Mouse (Mus musculus) kidney, postnatal 0 days (tissue): ENCODE results near the gene Prkca. TPM values are rescaled to one million over a fixed set of nuclear protein-coding genes. Genes with fewer than 3 reads are reported as not detected.

Source experiments
- ATAC-seq: fragments of 200-750 bp; cut with Nextera tagmentation; replicated peaks from 2 replicates; pipeline ENCODE4 v1.8.0; 2017; ENCODE audit warnings: low read depth, moderate number of reproducible peaks, moderate TSS enrichment, moderate library complexity; ENCODE audit not compliant: low FRiP score
- DNase-seq: peaks from one replicate; pipeline ENCODE4 v3.0.0-alpha.2; 2016; ENCODE audit warnings: low spot score
- H3K27ac ChIP-seq: fragments of 300-500 bp; sonication (generic); 2 replicates; pipeline ENCODE4 v1.5.1; 2014; ENCODE audit warnings: mild to moderate bottlenecking
- H3K27me3 ChIP-seq: fragments of 300-500 bp; sonication (generic); 2 replicates; pipeline ENCODE4 v1.6.1; 2014; ENCODE audit warnings: low read length, mixed read lengths; ENCODE audit not compliant: insufficient read depth
- H3K36me3 ChIP-seq: fragments of 300-500 bp; sonication (generic); 2 replicates; pipeline ENCODE4 v1.6.1; 2014; ENCODE audit warnings: low read length, mixed read lengths; ENCODE audit not compliant: insufficient read depth
- H3K4me1 ChIP-seq: fragments of 300-500 bp; sonication (generic); replicated peaks from 2 replicates; pipeline ENCODE4 v1.6.1; 2014; ENCODE audit warnings: antibody characterized with exemption, low read length, mixed read lengths; ENCODE audit not compliant: insufficient read depth
- H3K4me2 ChIP-seq: fragments of 300-500 bp; sonication (generic); 2 replicates; pipeline ENCODE4 v1.6.1; 2014; ENCODE audit warnings: mild to moderate bottlenecking, low read length, moderate library complexity, mixed read lengths
- H3K4me3 ChIP-seq: fragments of 300-500 bp; sonication (generic); replicated peaks from 2 replicates; pipeline ENCODE4 v1.5.1; 2014; ENCODE audit warnings: low read depth, low read length
- H3K9ac ChIP-seq: fragments of 300-500 bp; sonication (generic); 2 replicates; pipeline ENCODE4 v1.6.1; 2014; ENCODE audit warnings: low read depth, low read length
- H3K9me3 ChIP-seq: fragments of 300-500 bp; sonication (generic); replicated peaks from 2 replicates; pipeline ENCODE4 v1.6.1; 2016; ENCODE audit warnings: low read length, inconsistent platforms, mixed read lengths
- CTCF ChIP-seq: IDR thresholded peaks from 2 replicates; pipeline ENCODE4 v1.5.1; 2016; ENCODE audit warnings: antibody characterized with exemption, low read depth, mild to moderate bottlenecking, moderate library complexity
- WGBS: fragments of 180-500 bp; shearing (Covaris S2); extraction: QIAGEN DNeasy Blood & Tissue Kit; methylation state at CpG from one replicate; pipeline ENCODE4 v1.1.7; 2014; 5-methylcytosine and 5-hydroxymethylcytosine counted together
- polyA plus RNA-seq: library from polyadenylated mRNA; unstranded; fragments of >200 nt; fragmentation: Nextera tagmentation; extraction: Ambion mirVana; gene quantifications from 2 replicates; pipeline ENCODE4 v1.2.1, GENCODE M21; 2015

The Prkca gene
- polyA plus RNA-seq, 1 experiment from 2014 or later: 9.3 TPM

- WGBS: 54% methylated on average over 16 of the region's 16 CpGs
- Histone ChIP-seq H3K27ac (no peak overlapping the region), H3K4me2 (no peak overlapping the region), H3K36me3 (no peaks in the 10 kb centered on the region), H3K9ac (no peak overlapping the region), H3K4me3 (no peak overlapping the region), H3K4me1 (peaks cover 41% of the 10 kb centered on the region), H3K27me3 (no peaks in the 10 kb centered on the region), H3K9me3 (no peaks in the 10 kb centered on the region)
- ATAC-seq: no peak
- no peak for DNase-seq
- no peak for TF ChIP-seq CTCF
Observed at GRCm38 (mm10) chr11:108272601-108273414, 70.9 kb downstream of the Prkca start.

- Histone ChIP-seq H3K36me3 (no peaks in the 10 kb centered on the region), H3K4me1 (peaks cover 37% of the 10 kb centered on the region), H3K4me3 (no peak overlapping the region), H3K27ac (peak overlapping the region; percentile 50; the same call in 1 of the 2 replicates), H3K9me3 (no peaks in the 10 kb centered on the region), H3K9ac (no peak overlapping the region), H3K27me3 (no peaks in the 10 kb centered on the region), H3K4me2 (no peak overlapping the region)
- ATAC-seq (peak; percentile 58; the same call in 1 of the 2 replicates), DNase-seq (peak; percentile 38)
- WGBS: 27% methylated on average over 8 of the region's 8 CpGs
- TF ChIP-seq CTCF: no peak
Observed at GRCm38 (mm10) chr11:108271305-108271704, 72.4 kb downstream of the Prkca start.

GRCm38 (mm10) chr11:108269516-108269915, 74.2 kb downstream of the Prkca start:
- no peak overlapping the region for H3K9ac ChIP-seq
- no peaks in the 10 kb centered on the region for H3K9me3 ChIP-seq
- ATAC-seq (no peak), DNase-seq (no peak)
- peak overlapping the region; percentile 2; the same call in 1 of the 2 replicates for H3K27ac ChIP-seq
- H3K4me1 ChIP-seq: peaks cover 37% of the 10 kb centered on the region
- TF ChIP-seq CTCF: no peak
- H3K4me2 ChIP-seq: no peak overlapping the region
- 60% methylated on average over 7 of the region's 7 CpGs for WGBS
- H3K27me3 ChIP-seq: no peaks in the 10 kb centered on the region
- H3K4me3 ChIP-seq: no peak overlapping the region
- H3K36me3 ChIP-seq: no peaks in the 10 kb centered on the region

GRCm38 (mm10) chr11:108268421-108269322, 75.1 kb downstream of the Prkca start:
- H3K27ac ChIP-seq: peak overlapping the region; percentile 2; the same call in 1 of the 2 replicates
- TF ChIP-seq CTCF: no peak
- peaks cover 37% of the 10 kb centered on the region for H3K4me1 ChIP-seq

DNA sequence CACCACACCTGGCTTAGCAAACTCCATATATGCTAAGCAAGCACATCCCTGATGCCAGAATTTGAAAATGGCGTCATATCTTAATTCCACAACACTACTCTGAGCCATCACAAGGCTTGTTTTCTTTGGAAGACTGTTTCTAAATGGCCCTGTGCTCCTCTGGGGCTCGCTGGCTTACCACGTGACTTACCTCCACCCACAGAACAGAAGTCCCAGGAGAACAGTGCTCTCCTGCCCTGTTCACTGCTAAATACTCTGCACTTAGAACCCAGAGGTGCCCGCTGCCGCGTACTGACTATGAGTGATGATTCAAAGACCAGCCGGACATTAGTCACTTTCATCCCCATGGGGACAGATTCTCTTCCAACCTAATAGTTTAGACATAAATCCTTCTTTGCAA, 75.9 kb downstream of the Prkca start:
- Histone ChIP-seq H3K9ac (no peak overlapping the region), H3K27ac (no peak overlapping the region), H3K4me3 (no peak overlapping the region), H3K4me2 (no peak overlapping the region), H3K4me1 (peaks cover 32% of the 10 kb centered on the region), H3K9me3 (no peaks in the 10 kb centered on the region), H3K27me3 (no peaks in the 10 kb centered on the region), H3K36me3 (no peaks in the 10 kb centered on the region)
- 39% methylated on average over 7 of the region's 7 CpGs for WGBS
- DNase-seq (peak; percentile 35), ATAC-seq (no peak)
- no peak for TF ChIP-seq CTCF

More at GRCm38 (mm10) chr11:108268421-108269322, 75.1 kb downstream of the Prkca start:
- no peak overlapping the region for H3K4me2 ChIP-seq
- no peaks in the 10 kb centered on the region for H3K27me3 ChIP-seq
- H3K4me3 ChIP-seq: no peak overlapping the region
- DNase-seq (peak; percentile 47), ATAC-seq (no peak)
- no peak overlapping the region for H3K9ac ChIP-seq
- 48% methylated on average over 12 of the region's 12 CpGs for WGBS
- H3K9me3 ChIP-seq: no peaks in the 10 kb centered on the region
- H3K36me3 ChIP-seq: no peaks in the 10 kb centered on the region

DNA sequence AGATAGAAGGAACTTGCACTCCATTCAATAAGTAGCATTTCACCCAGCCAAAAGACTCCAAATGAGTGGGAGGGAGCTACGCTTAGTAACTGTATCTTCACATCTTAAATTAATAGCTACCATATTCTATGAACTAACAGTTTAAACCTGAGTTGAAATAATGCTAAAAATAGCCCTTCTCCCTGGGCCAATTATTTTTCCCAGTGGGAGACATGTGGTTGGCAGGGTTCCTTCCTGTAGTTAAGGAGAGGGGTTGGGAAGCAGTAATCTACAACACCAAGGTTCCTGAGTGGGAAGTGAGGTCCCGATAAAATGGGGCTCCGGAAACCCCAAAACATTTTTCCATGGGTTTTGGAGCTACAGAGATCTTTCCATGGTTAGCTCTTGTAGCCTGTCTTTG, 76.7 kb downstream of the Prkca start:
- Histone ChIP-seq H3K4me2 (no peak overlapping the region), H3K9ac (no peak overlapping the region), H3K9me3 (no peaks in the 10 kb centered on the region), H3K36me3 (no peaks in the 10 kb centered on the region), H3K27me3 (no peaks in the 10 kb centered on the region), H3K27ac (no peak overlapping the region), H3K4me1 (peaks cover 26% of the 10 kb centered on the region), H3K4me3 (no peak overlapping the region)
- WGBS: 63% methylated on average over 3 of the region's 3 CpGs
- ATAC-seq (no peak), DNase-seq (peak; percentile 37)
- TF ChIP-seq CTCF: no peak
